Mouse (Mus musculus): Measurements from ENCODE around the gene Tent5c. TPM values are rescaled to one million over a fixed set of nuclear protein-coding genes. Genes with fewer than 3 reads are reported as not detected.

Tent5c gene
- polyA plus RNA-seq, 1 experiment = 248 TPM

GRCm38 (mm10) chr3:100488251-100489132, 632 bp downstream of the Tent5c start:
- H3K36me3 ChIP-seq (ENCODE audit: control insufficient read depth, insufficient read depth, low read length) = no peaks in the 10 kb centered on the region
- H3K4me1 ChIP-seq (ENCODE audit: control insufficient read depth, insufficient read depth, low read length) = peaks cover 3% of the 10 kb centered on the region
- no peaks in the 10 kb centered on the region for H3K27me3 ChIP-seq (ENCODE audit: control insufficient read depth, insufficient read depth, low read length)
- H3K27ac ChIP-seq (ENCODE audit: control insufficient read depth, insufficient read depth, low read depth, low read length) = peak overlapping the region; percentile 55
- TF ChIP-seq POLR2A (IDR thresholded peaks at IDR 0.05; ENCODE audit: control insufficient read depth, low read depth, low read length) (no peak; the same call in 1 of the 2 replicates), CTCF (IDR thresholded peaks at IDR 0.05; ENCODE audit: control insufficient read depth, insufficient read depth, insufficient replicate concordance, low read depth, low read length) (no peak)
- H3K4me3 ChIP-seq (ENCODE audit: control insufficient read depth, low read depth, low read length) = peak overlapping the region; percentile 94

DNA sequence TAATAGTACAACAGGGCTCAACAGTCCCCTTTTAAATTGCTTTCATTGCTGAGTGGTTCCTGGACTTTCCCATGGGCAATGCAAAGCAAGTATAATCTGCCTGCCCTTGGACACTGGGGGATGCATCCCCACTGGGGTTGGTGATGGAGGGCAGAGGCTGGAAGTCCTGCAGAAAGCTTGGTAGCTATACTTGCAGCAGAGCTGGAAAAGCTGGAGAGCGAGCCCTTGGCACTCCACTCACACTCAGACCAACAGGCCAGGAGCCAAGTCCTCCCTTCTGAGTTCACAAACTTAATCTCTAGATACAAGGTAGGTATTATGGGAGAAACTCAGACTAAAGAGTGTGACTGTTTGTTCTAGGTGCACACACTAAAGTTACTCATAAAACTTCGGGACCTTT, 2.1 kb downstream of the Tent5c start:
- H3K4me3 ChIP-seq (ENCODE audit: control insufficient read depth, low read depth, low read length) = peak overlapping the region; percentile 94
- H3K36me3 ChIP-seq (ENCODE audit: control insufficient read depth, insufficient read depth, low read length) = no peaks in the 10 kb centered on the region
- H3K4me1 ChIP-seq (ENCODE audit: control insufficient read depth, insufficient read depth, low read length) = peaks cover 3% of the 10 kb centered on the region
- peak overlapping the region; percentile 56; the same call in 1 of the 2 replicates for H3K27ac ChIP-seq (ENCODE audit: control insufficient read depth, insufficient read depth, low read depth, low read length)
- no peaks in the 10 kb centered on the region for H3K27me3 ChIP-seq (ENCODE audit: control insufficient read depth, insufficient read depth, low read length)
- TF ChIP-seq CTCF (IDR thresholded peaks at IDR 0.05; ENCODE audit: control insufficient read depth, insufficient read depth, insufficient replicate concordance, low read depth, low read length) (no peak), POLR2A (IDR thresholded peaks at IDR 0.05; ENCODE audit: control insufficient read depth, low read depth, low read length) (no peak)

DNA sequence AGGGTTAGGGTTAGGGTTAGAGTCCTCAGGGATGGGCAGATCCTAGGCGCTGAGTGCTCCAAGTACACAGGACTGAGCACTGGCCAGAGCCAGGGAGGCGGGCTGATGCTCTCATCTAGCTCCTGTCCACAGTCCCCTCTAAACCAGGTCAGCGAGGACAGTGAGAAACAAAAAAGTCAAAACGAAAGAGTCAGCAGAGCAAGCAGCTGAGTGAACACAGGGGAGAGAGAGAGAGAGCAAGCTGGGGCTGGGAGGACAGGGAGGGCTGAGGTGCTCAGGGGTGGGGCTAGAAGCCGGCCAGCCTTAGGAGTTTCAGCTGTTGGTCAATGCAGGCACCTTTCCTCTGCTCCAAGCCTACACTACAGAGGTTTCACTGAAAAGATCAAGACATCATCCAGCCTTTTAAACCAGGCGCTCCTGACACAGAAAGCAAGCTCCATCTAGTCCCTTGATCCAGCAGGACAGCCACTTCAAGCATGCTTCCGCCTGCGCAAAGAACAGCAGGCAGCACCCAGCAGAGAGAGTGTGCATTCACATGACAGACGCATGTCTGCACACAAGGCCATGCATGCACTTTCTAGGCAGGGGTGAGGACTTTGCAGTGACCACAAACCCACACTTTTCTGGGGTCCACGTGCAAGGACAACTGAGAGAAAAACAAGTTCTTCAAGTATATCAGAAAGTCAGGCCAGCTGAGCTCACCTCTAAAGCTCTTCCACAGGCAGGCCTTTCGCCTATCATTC, 3.6 kb downstream of the Tent5c start:
- Histone ChIP-seq H3K4me3 (ENCODE audit: control insufficient read depth, low read depth, low read length) (peak overlapping the region; percentile 94), H3K4me1 (ENCODE audit: control insufficient read depth, insufficient read depth, low read length) (peaks cover 3% of the 10 kb centered on the region), H3K36me3 (ENCODE audit: control insufficient read depth, insufficient read depth, low read length) (no peaks in the 10 kb centered on the region), H3K27me3 (ENCODE audit: control insufficient read depth, insufficient read depth, low read length) (no peaks in the 10 kb centered on the region), H3K27ac (ENCODE audit: control insufficient read depth, insufficient read depth, low read depth, low read length) (no peak overlapping the region)
- TF ChIP-seq CTCF (IDR thresholded peaks at IDR 0.05; ENCODE audit: control insufficient read depth, insufficient read depth, insufficient replicate concordance, low read depth, low read length) (no peak), POLR2A (IDR thresholded peaks at IDR 0.05; ENCODE audit: control insufficient read depth, low read depth, low read length) (no peak)

GRCm38 (mm10) chr3:100482971-100483610, 6.0 kb downstream of the Tent5c start:
- H3K27ac ChIP-seq (ENCODE audit: control insufficient read depth, insufficient read depth, low read depth, low read length) = no peak overlapping the region

GRCm38 (mm10) chr3:100482324-100482911, 6.7 kb downstream of the Tent5c start:
- H3K36me3 ChIP-seq (ENCODE audit: control insufficient read depth, insufficient read depth, low read length) = no peaks in the 10 kb centered on the region
- H3K27ac ChIP-seq (ENCODE audit: control insufficient read depth, insufficient read depth, low read depth, low read length) = no peak overlapping the region
- no peak overlapping the region for H3K4me3 ChIP-seq (ENCODE audit: control insufficient read depth, low read depth, low read length)
- H3K4me1 ChIP-seq (ENCODE audit: control insufficient read depth, insufficient read depth, low read length) = peaks cover 2% of the 10 kb centered on the region
- H3K27me3 ChIP-seq (ENCODE audit: control insufficient read depth, insufficient read depth, low read length) = no peaks in the 10 kb centered on the region
- TF ChIP-seq CTCF (IDR thresholded peaks at IDR 0.05; ENCODE audit: control insufficient read depth, insufficient read depth, insufficient replicate concordance, low read depth, low read length) = no peak
- TF ChIP-seq POLR2A (IDR thresholded peaks at IDR 0.05; ENCODE audit: control insufficient read depth, low read depth, low read length) = no peak

More at GRCm38 (mm10) chr3:100482971-100483610, 6.0 kb downstream of the Tent5c start:
- H3K36me3 ChIP-seq (ENCODE audit: control insufficient read depth, insufficient read depth, low read length) = no peaks in the 10 kb centered on the region
- no peaks in the 10 kb centered on the region for H3K27me3 ChIP-seq (ENCODE audit: control insufficient read depth, insufficient read depth, low read length)
- no peak overlapping the region for H3K4me3 ChIP-seq (ENCODE audit: control insufficient read depth, low read depth, low read length)
- peaks cover 5% of the 10 kb centered on the region for H3K4me1 ChIP-seq (ENCODE audit: control insufficient read depth, insufficient read depth, low read length)
- no peak for TF ChIP-seq CTCF (IDR thresholded peaks at IDR 0.05; ENCODE audit: control insufficient read depth, insufficient read depth, insufficient replicate concordance, low read depth, low read length)
- no peak for TF ChIP-seq POLR2A (IDR thresholded peaks at IDR 0.05; ENCODE audit: control insufficient read depth, low read depth, low read length)

DNA sequence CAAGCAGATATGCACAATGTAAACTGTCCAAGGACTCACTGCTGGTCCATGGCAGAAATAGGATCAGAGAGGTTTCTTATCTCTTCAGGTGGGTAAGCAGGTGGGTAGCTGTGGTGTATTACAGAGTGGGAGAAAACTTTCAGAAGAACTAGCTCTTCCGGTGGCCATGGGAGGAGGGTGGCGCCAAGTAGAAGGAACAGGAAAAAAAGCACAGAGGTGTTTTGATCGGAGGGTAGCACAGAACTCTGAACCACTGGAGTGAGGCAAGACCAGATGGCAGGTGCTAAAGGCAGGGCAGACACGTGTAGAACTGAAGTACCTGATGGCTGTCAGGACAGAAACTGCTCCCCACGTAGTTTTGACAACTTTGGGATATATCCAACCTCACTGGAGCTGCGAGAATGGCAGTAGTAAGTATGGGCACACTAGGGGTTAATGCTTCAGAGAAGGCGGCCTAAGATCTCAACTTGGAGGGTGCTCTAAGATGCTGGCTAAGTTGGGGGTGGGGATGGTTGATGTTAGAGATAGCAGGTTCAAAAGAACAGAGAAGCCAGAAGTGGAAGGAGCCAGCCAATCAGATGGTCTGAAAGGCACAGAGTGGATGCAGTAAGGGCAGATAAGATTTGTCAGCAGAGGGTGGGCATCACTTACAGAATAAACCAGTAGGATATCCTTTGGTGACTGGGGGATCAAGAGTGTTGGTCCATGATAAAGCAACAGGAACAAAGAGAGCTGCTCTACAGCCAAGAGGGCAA, 8.7 kb downstream of the Tent5c start:
- Histone ChIP-seq H3K27ac (ENCODE audit: control insufficient read depth, insufficient read depth, low read depth, low read length) (no peak overlapping the region), H3K27me3 (ENCODE audit: control insufficient read depth, insufficient read depth, low read length) (no peaks in the 10 kb centered on the region), H3K36me3 (ENCODE audit: control insufficient read depth, insufficient read depth, low read length) (no peaks in the 10 kb centered on the region), H3K4me1 (ENCODE audit: control insufficient read depth, insufficient read depth, low read length) (peaks cover 2% of the 10 kb centered on the region), H3K4me3 (ENCODE audit: control insufficient read depth, low read depth, low read length) (no peak overlapping the region)
- TF ChIP-seq POLR2A (IDR thresholded peaks at IDR 0.05; ENCODE audit: control insufficient read depth, low read depth, low read length) = no peak
- no peak for TF ChIP-seq CTCF (IDR thresholded peaks at IDR 0.05; ENCODE audit: control insufficient read depth, insufficient read depth, insufficient replicate concordance, low read depth, low read length)
